Mouse (Mus musculus) midbrain, embryonic 12.5 days (tissue): ENCODE measurements around the gene Stim2. TPM values are rescaled to one million over a fixed set of nuclear protein-coding genes. Genes with fewer than 3 reads are reported as not detected.

Source experiments
- ATAC-seq: fragments of 200-750 bp; cut with Nextera tagmentation; 2 replicates; pipeline ENCODE4 v1.8.0; 2017; ENCODE audit warnings: low read depth, moderate TSS enrichment, moderate library complexity; ENCODE audit not compliant: low FRiP score
- H3K27ac ChIP-seq: fragments of 300-500 bp; sonication (generic); replicated peaks from 2 replicates; pipeline ENCODE4 v1.5.1; 2016; ENCODE audit warnings: mild to moderate bottlenecking
- H3K27me3 ChIP-seq: fragments of 300-500 bp; sonication (generic); 2 replicates; pipeline ENCODE4 v1.6.1; 2016; ENCODE audit warnings: mild to moderate bottlenecking
- H3K36me3 ChIP-seq: fragments of 300-500 bp; sonication (generic); 2 replicates; pipeline ENCODE4 v1.6.1; 2016
- H3K4me1 ChIP-seq: fragments of 300-500 bp; sonication (generic); 2 replicates; pipeline ENCODE4 v1.6.1; 2016
- H3K4me2 ChIP-seq: fragments of 300-500 bp; sonication (generic); replicated peaks from 2 replicates; pipeline ENCODE4 v1.6.1; 2016; ENCODE audit warnings: mild to moderate bottlenecking, moderate library complexity
- H3K4me3 ChIP-seq: fragments of 300-500 bp; sonication (generic); 2 replicates; pipeline ENCODE4 v1.5.1; 2016; ENCODE audit warnings: mild to moderate bottlenecking
- H3K9ac ChIP-seq: fragments of 300-500 bp; sonication (generic); replicated peaks from 2 replicates; pipeline ENCODE4 v1.6.1; 2016; ENCODE audit warnings: mild to moderate bottlenecking, moderate library complexity
- H3K9me3 ChIP-seq: fragments of 300-500 bp; sonication (generic); 2 replicates; pipeline ENCODE4 v1.6.1; 2016; ENCODE audit warnings: mild to moderate bottlenecking
- whole genome bisulfite sequencing: fragments of 180-500 bp; shearing (Covaris S2); methylation state at CpG from one replicate; pipeline ENCODE4 v1.1.7; 2016; 5-methylcytosine and 5-hydroxymethylcytosine counted together
- polyA plus RNA-seq: library from polyadenylated mRNA; unstranded; fragments of >200 nt; fragmentation: Nextera tagmentation; extraction: Ambion mirVana; gene quantifications from 2 replicates; pipeline ENCODE4 v1.2.1, GENCODE M21; 2016

Stim2 gene
- polyA plus RNA-seq, 1 experiment from 2014 or later = 24.1 TPM

GRCm38 (mm10) chr5:54052205-54052604, 53.9 kb downstream of the Stim2 start:
- H3K36me3 ChIP-seq = 0 out of 2 replicates have a peak, but pooled peaks cover 3% of the 10 kb centered on the region
- H3K27ac ChIP-seq = no peak overlapping the region
- H3K4me1 ChIP-seq = 0 out of 2 replicates have a peak, but pooled peaks cover 4% of the 10 kb centered on the region
- ATAC-seq = no peak
- no peaks in the 10 kb centered on the region for H3K27me3 ChIP-seq
- H3K9ac ChIP-seq = no peak overlapping the region
- no peaks in the 10 kb centered on the region for H3K9me3 ChIP-seq
- 93% methylated on average over 6 of the region's 6 CpGs for WGBS
- no peak overlapping the region for H3K4me3 ChIP-seq
- H3K4me2 ChIP-seq = no peak overlapping the region

GRCm38 (mm10) chr5:54053673-54054366, 55.5 kb downstream of the Stim2 start:
- whole genome bisulfite sequencing = 91% methylated on average over 7 of the region's 7 CpGs
- ATAC-seq = no peak
- Histone ChIP-seq H3K36me3 (0 out of 2 replicates have a peak, but pooled peaks cover 3% of the 10 kb centered on the region), H3K27ac (no peak overlapping the region), H3K9me3 (no peaks in the 10 kb centered on the region), H3K9ac (no peak overlapping the region), H3K27me3 (no peaks in the 10 kb centered on the region), H3K4me2 (no peak overlapping the region), H3K4me1 (0 out of 2 replicates have a peak, but pooled peaks cover 4% of the 10 kb centered on the region), H3K4me3 (no peak overlapping the region)

DNA sequence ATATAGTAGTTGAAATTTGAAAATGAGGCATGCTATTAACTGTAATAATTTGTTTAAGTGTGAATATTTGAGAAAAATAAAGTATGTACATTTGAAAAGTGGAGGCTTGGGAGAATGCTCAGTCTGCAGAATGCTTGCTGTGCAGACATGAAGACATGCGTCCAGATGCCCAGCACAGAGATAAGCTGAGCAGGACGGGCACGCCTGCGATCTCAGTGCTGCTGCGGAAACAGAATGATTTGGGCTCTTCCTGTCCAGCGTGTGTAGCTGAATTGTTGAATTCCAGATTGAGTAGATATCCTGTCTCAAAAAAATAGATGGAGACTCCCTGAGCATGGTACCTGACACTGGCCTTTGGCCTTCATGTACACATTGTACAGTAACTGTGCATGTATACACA, 58.0 kb downstream of the Stim2 start:
- Histone ChIP-seq H3K9ac (no peak overlapping the region), H3K36me3 (0 out of 2 replicates have a peak, but pooled peaks cover 3% of the 10 kb centered on the region), H3K4me3 (no peak overlapping the region), H3K4me2 (no peak overlapping the region), H3K4me1 (no peaks in the 10 kb centered on the region), H3K27ac (no peak overlapping the region), H3K9me3 (no peaks in the 10 kb centered on the region), H3K27me3 (no peaks in the 10 kb centered on the region)
- 91% methylated on average over 6 of the region's 6 CpGs for WGBS
- no peak for ATAC-seq

- H3K9ac ChIP-seq = no peak overlapping the region
- no peaks in the 10 kb centered on the region for H3K9me3 ChIP-seq
- no peak overlapping the region for H3K4me2 ChIP-seq
- 92% methylated on average over 6 of the region's 6 CpGs for WGBS
- ATAC-seq = no peak
- no peaks in the 10 kb centered on the region for H3K4me1 ChIP-seq
- H3K27me3 ChIP-seq = no peaks in the 10 kb centered on the region
- H3K27ac ChIP-seq = no peak overlapping the region
- H3K4me3 ChIP-seq = no peak overlapping the region
- H3K36me3 ChIP-seq = 0 out of 2 replicates have a peak, but pooled peaks cover 3% of the 10 kb centered on the region
Measured at GRCm38 (mm10) chr5:54059998-54060397, 61.7 kb downstream of the Stim2 start.

- no peaks in the 10 kb centered on the region for H3K36me3 ChIP-seq
- no peak overlapping the region for H3K27ac ChIP-seq
- no peak for ATAC-seq
- H3K9me3 ChIP-seq = no peaks in the 10 kb centered on the region
- WGBS = 88% methylated on average over 7 of the region's 7 CpGs
- no peaks in the 10 kb centered on the region for H3K27me3 ChIP-seq
- H3K4me1 ChIP-seq = no peaks in the 10 kb centered on the region
- no peak overlapping the region for H3K4me2 ChIP-seq
- no peak overlapping the region for H3K9ac ChIP-seq
- H3K4me3 ChIP-seq = no peak overlapping the region
Measured at GRCm38 (mm10) chr5:54062079-54062478, 63.8 kb downstream of the Stim2 start.

DNA sequence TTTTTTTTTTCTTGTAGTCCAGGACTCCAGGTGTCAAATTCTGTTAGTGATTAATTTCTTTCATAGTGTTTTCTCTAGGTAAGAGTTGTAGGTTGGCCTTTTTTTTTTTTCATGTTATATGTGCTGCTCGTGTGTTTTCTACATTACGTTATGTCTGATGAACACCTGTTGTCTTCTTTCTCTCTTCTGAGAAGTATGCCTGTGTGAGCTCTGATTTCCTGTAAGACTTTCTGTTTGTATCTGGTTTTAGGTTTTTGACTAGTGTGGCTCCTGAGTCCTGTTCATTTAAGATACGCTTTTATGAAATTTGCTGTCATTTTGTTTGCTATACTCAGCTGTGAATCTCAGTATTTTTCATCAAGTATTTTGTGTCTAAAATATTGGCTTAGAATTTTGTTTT, 69.3 kb downstream of the Stim2 start:
- H3K9me3 ChIP-seq = no peaks in the 10 kb centered on the region
- H3K27me3 ChIP-seq = no peaks in the 10 kb centered on the region
- 92% methylated on average over 3 of the region's 3 CpGs for WGBS
- H3K9ac ChIP-seq = no peak overlapping the region
- H3K4me3 ChIP-seq = no peak overlapping the region
- H3K4me2 ChIP-seq = no peak overlapping the region
- no peak overlapping the region for H3K27ac ChIP-seq
- H3K36me3 ChIP-seq = no peaks in the 10 kb centered on the region
- ATAC-seq = no peak
- no peaks in the 10 kb centered on the region for H3K4me1 ChIP-seq

- no peak for ATAC-seq
- Histone ChIP-seq H3K4me3 (no peak overlapping the region), H3K9ac (no peak overlapping the region), H3K4me1 (peaks cover 4% of the 10 kb centered on the region; the same call in 1 of the 2 replicates), H3K4me2 (no peak overlapping the region), H3K36me3 (no peaks in the 10 kb centered on the region), H3K9me3 (no peaks in the 10 kb centered on the region), H3K27ac (no peak overlapping the region), H3K27me3 (no peaks in the 10 kb centered on the region)
- WGBS = 89% methylated on average over 2 of the region's 2 CpGs
Measured at GRCm38 (mm10) chr5:54070549-54070948, 72.2 kb downstream of the Stim2 start.

GRCm38 (mm10) chr5:54071288-54071687, 73.0 kb downstream of the Stim2 start:
- Histone ChIP-seq H3K9ac (no peak overlapping the region), H3K4me1 (peaks cover 4% of the 10 kb centered on the region; the same call in 1 of the 2 replicates), H3K36me3 (no peaks in the 10 kb centered on the region), H3K9me3 (no peaks in the 10 kb centered on the region), H3K27me3 (no peaks in the 10 kb centered on the region), H3K4me3 (no peak overlapping the region), H3K27ac (no peak overlapping the region), H3K4me2 (no peak overlapping the region)
- WGBS = 93% methylated on average over 5 of the region's 5 CpGs
- no peak for ATAC-seq

GRCm38 (mm10) chr5:54071705-54072104, 73.4 kb downstream of the Stim2 start:
- Histone ChIP-seq H3K4me3 (no peak overlapping the region), H3K9me3 (no peaks in the 10 kb centered on the region), H3K4me1 (peaks cover 4% of the 10 kb centered on the region; the same call in 1 of the 2 replicates), H3K4me2 (no peak overlapping the region), H3K27me3 (no peaks in the 10 kb centered on the region), H3K36me3 (no peaks in the 10 kb centered on the region), H3K9ac (no peak overlapping the region), H3K27ac (no peak overlapping the region)
- 86% methylated on average over 7 of the region's 7 CpGs for WGBS
- no peak for ATAC-seq

GRCm38 (mm10) chr5:54073291-54073690, 75.0 kb downstream of the Stim2 start:
- no peak for ATAC-seq
- H3K4me2 ChIP-seq = no peak overlapping the region
- H3K4me1 ChIP-seq = peaks cover 4% of the 10 kb centered on the region; the same call in 1 of the 2 replicates
- no peak overlapping the region for H3K27ac ChIP-seq
- no peaks in the 10 kb centered on the region for H3K9me3 ChIP-seq
- no peaks in the 10 kb centered on the region for H3K27me3 ChIP-seq
- WGBS = 28% methylated on average over 1 of the region's 1 CpGs
- no peak overlapping the region for H3K4me3 ChIP-seq
- H3K36me3 ChIP-seq = no peaks in the 10 kb centered on the region
- no peak overlapping the region for H3K9ac ChIP-seq

DNA sequence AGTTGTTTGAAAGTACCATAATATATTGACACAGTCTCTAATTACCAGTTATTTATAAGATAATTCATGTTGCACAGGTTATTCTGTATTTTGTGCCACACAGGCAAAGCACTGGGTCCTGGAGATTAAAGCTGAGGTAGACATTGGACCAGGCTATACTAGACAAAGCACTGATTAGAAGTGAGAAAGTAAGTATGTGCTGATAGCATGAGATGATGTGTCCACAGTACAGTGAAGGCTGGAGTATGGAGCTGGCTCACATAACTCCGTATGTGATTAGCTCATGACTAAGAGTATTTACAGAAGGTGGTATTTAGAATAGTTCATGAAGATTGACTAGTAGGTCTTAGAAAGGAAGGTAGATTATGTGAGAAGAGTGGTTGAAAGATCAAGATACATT, 81.7 kb downstream of the Stim2 start:
- no peaks in the 10 kb centered on the region for H3K36me3 ChIP-seq
- H3K27ac ChIP-seq = no peak overlapping the region
- no peaks in the 10 kb centered on the region for H3K4me1 ChIP-seq
- 97% methylated on average over 1 of the region's 1 CpGs for WGBS
- H3K27me3 ChIP-seq = no peaks in the 10 kb centered on the region
- ATAC-seq = no peak
- H3K9ac ChIP-seq = no peak overlapping the region
- H3K4me3 ChIP-seq = no peak overlapping the region
- H3K9me3 ChIP-seq = no peaks in the 10 kb centered on the region
- no peak overlapping the region for H3K4me2 ChIP-seq

DNA sequence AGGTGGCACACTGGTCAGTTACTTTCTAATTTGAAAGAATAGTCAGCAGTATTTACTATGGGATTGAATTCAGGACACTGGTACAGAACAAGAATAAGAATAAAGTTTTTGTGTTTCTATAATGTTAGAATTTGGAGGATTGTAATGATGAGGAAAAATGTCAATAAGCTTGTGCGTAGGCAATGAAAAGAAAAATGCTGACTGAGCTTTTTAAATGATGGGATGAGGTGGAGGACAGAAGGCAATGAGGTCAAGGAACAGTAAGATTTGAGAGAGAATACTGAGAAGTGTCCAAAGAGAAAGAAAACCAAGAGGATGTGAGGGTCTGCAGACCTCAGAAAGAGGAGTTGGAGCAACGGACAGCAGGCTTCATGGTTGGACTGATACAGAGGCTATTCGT, 89.6 kb downstream of the Stim2 start:
- Histone ChIP-seq H3K27ac (no peak overlapping the region), H3K36me3 (no peaks in the 10 kb centered on the region), H3K4me1 (0 out of 2 replicates have a peak, but pooled peaks cover 1% of the 10 kb centered on the region), H3K4me2 (no peak overlapping the region), H3K4me3 (no peak overlapping the region), H3K9ac (no peak overlapping the region), H3K27me3 (no peaks in the 10 kb centered on the region), H3K9me3 (no peaks in the 10 kb centered on the region)
- 85% methylated on average over 3 of the region's 3 CpGs for WGBS
- no peak for ATAC-seq

GRCm38 (mm10) chr5:54098219-54098618, 99.9 kb downstream of the Stim2 start:
- H3K36me3 ChIP-seq = no peaks in the 10 kb centered on the region
- H3K4me3 ChIP-seq = no peak overlapping the region
- no peak overlapping the region for H3K27ac ChIP-seq
- H3K27me3 ChIP-seq = no peaks in the 10 kb centered on the region
- peaks cover 11% of the 10 kb centered on the region for H3K4me1 ChIP-seq
- 90% methylated on average over 6 of the region's 6 CpGs for WGBS
- H3K9ac ChIP-seq = no peak overlapping the region
- no peak for ATAC-seq
- H3K4me2 ChIP-seq = no peak overlapping the region
- no peaks in the 10 kb centered on the region for H3K9me3 ChIP-seq
